Mouse (Mus musculus): ENCODE results near the gene Olfr599. TPM values are rescaled to one million over a fixed set of nuclear protein-coding genes. Genes with fewer than 3 reads are reported as not detected.
"Not testable (repeated sequence)": the region's sequence is repeated elsewhere in the genome, so short reads cannot be mapped to it uniquely, and the experiment has no call there.

The Olfr599 gene
- not detected for total RNA-seq (2021)
- long read RNA-seq, experiment 1, result 0 reads
- long read RNA-seq, experiment 2, result 0 reads

- no peak for TF ChIP-seq CTCF (IDR thresholded peaks at IDR 0.05)
- intact Hi-C loops (cut with DNase I), result no loop called here
- DNase-seq (ENCODE audit: extremely low spot score in 1 of 2, low spot score in 2 of 2), result no peak
- no peak within 1 kb of the TSS for H3K27ac ChIP-seq
- no peak within 1 kb of the TSS for H3K4me3 ChIP-seq
Measured at GRCm38 (mm10) chr7:103335617-103336016, at the start of gene Olfr599. TSS of gene Olfr599 (plus strand) at chr7:103335917.

DNA sequence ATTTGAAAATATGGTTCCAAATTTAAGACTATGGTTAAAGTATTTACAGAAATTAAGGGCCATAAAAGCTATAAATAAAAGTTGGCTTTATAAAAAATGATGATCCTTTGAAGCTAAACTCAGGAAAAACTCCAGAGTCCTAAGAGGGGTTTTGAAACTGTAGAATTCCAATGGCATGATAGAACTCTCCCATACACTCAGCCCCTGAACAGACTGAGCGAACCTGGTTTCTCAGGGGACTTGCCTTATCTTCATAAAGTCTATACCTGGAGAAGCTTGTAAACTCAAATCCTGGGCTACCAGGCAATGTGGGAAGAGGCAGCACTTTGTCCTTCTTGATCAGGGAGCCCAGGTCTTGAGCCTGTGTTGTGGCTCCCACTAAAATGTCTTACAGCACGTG, 30.4 kb upstream of the Olfr599 start, which contains the start of gene Olfr596:
Olfr596 (plus strand) TSS at position 301 of the 400 bp plus-strand sequence.
- H3K4me3 ChIP-seq; intact Hi-C loops (cut with DNase I); H3K27ac ChIP-seq; DNase-seq (ENCODE audit: extremely low spot score in 1 of 2, low spot score in 2 of 2): not testable (repeated sequence)

GRCm38 (mm10) chr7:103316015-103316414, 19.7 kb upstream of the Olfr599 start, which contains the start of gene Olfr597:
TSS of gene Olfr597 (plus strand) at chr7:103316315.
- intact Hi-C loops (cut with DNase I), result loop anchor here (5.0 kb wide), 1 partner anchor 56 kb away; no protein-coding TSS in a partner anchor
- not testable (repeated sequence) for DNase-seq (ENCODE audit: extremely low spot score in 1 of 2, low spot score in 2 of 2); H3K27ac ChIP-seq; H3K4me3 ChIP-seq

- TF ChIP-seq CTCF (IDR thresholded peaks at IDR 0.05), result no peak
- intact Hi-C loops (cut with DNase I), result no loop called here
- Histone ChIP-seq H3K27ac (no peak within 1 kb of the TSS), H3K4me3 (no peak within 1 kb of the TSS)
- DNase-seq (ENCODE audit: extremely low spot score in 1 of 2, low spot score in 2 of 2), result no peak
Measured at GRCm38 (mm10) chr7:103323268-103323667, 12.4 kb upstream of the Olfr599 start, which contains the start of gene Olfr598. TSS of gene Olfr598 (plus strand) at chr7:103323568.

- intact Hi-C loops (cut with DNase I), result no loop called here
- TF ChIP-seq CTCF (IDR thresholded peaks at IDR 0.05), result no peak
- no peak for DNase-seq (ENCODE audit: extremely low spot score in 1 of 2, low spot score in 2 of 2)
- Histone ChIP-seq H3K4me3 (no peak within 1 kb of the TSS), H3K27ac (no peak within 1 kb of the TSS)
Measured at GRCm38 (mm10) chr7:103349569-103349968, 13.9 kb downstream of the Olfr599 start, which contains the start of gene Olfr600. TSS of gene Olfr600 (minus strand) at chr7:103349669.

DNA sequence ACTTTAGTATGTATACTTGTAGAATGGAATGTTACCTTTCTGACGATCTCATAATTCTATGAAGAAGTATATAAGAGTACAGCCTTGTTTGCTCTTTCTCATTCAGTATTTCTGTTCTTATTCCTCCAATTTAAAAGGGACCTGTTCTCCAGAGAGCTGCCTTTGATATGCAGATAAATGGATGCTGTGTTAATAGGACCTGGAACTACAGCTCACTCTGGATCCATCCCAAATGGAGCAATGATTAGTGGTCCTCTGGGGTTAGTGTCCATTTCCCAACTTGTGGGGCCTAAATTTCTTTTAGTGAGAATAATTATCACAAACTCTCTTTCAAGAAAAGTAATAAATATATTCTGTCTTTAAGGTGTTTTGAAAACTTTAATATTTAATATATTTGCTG, 26.8 kb downstream of the Olfr599 start, which contains the start of gene Olfr601:
Olfr601 (minus strand) TSS at position 101 of the 400 bp plus-strand sequence.
- intact Hi-C loops (cut with DNase I), result no loop called here
- Histone ChIP-seq H3K27ac (no peak within 1 kb of the TSS), H3K4me3 (no peak within 1 kb of the TSS)
- TF ChIP-seq CTCF (IDR thresholded peaks at IDR 0.05), result no peak
- DNase-seq (ENCODE audit: extremely low spot score in 1 of 2, low spot score in 2 of 2), result no peak

- TF ChIP-seq CTCF (IDR thresholded peaks at IDR 0.05), result no peak
- intact Hi-C loops (cut with DNase I), result no loop called here
- H3K27ac ChIP-seq, result no peak within 1 kb of the TSS
- no peak for DNase-seq (ENCODE audit: extremely low spot score in 1 of 2, low spot score in 2 of 2)
- no peak within 1 kb of the TSS for H3K4me3 ChIP-seq
Measured at GRCm38 (mm10) chr7:103386077-103386476, 50.4 kb downstream of the Olfr599 start, which contains the start of gene Olfr603. TSS of gene Olfr603 (minus strand) at chr7:103386177.

Other genes starting within 250 kb of the Olfr599 start
- gene Olfr585, start 238.2 kb upstream of the Olfr599 start, total RNA-seq (2021), result not detected
- not detected for gene Olfr586, start 210.3 kb upstream of the Olfr599 start, total RNA-seq (2021)
- gene Olfr588-ps1, start 195.0 kb upstream of the Olfr599 start, total RNA-seq (2021), result not detected
- not detected for gene Olfr589, start 179.6 kb upstream of the Olfr599 start, total RNA-seq (2021)
- gene Olfr591, start 157.6 kb upstream of the Olfr599 start, total RNA-seq (2021), result not detected
- not detected for gene Olfr592, start 151.1 kb upstream of the Olfr599 start, total RNA-seq (2021)
- gene Olfr593, start 124.1 kb upstream of the Olfr599 start, total RNA-seq (2021), result not detected
- gene Olfr594, start 118.9 kb upstream of the Olfr599 start, total RNA-seq (2021), result not detected
- not detected for gene Usp17ld, start 83.4 kb upstream of the Olfr599 start, total RNA-seq (2021)
- gene Olfr596, start 30.3 kb upstream of the Olfr599 start, total RNA-seq (2021), result not detected
- not detected for gene Olfr597, start 19.6 kb upstream of the Olfr599 start, total RNA-seq (2021)
- gene Olfr598, start 12.3 kb upstream of the Olfr599 start, total RNA-seq (2021), result not detected
- gene Olfr600, start 13.8 kb downstream of the Olfr599 start, total RNA-seq (2021), result not detected
- gene Olfr601, start 26.7 kb downstream of the Olfr599 start, total RNA-seq (2021), result not detected
- gene Olfr603, start 50.3 kb downstream of the Olfr599 start, total RNA-seq (2021), result not detected
- not detected for gene Usp17lc, start 79.2 kb downstream of the Olfr599 start, total RNA-seq (2021)
- not detected for gene Olfr605, start 109.5 kb downstream of the Olfr599 start, total RNA-seq (2021)
- gene Olfr606, start 113.1 kb downstream of the Olfr599 start, total RNA-seq (2021), result not detected
- not detected for gene Olfr607, start 128.2 kb downstream of the Olfr599 start, total RNA-seq (2021)
- gene Olfr608, start 134.0 kb downstream of the Olfr599 start, total RNA-seq (2021), result not detected
- not detected for gene Olfr609, start 162.1 kb downstream of the Olfr599 start, total RNA-seq (2021)
- gene Olfr610, start 176.2 kb downstream of the Olfr599 start, total RNA-seq (2021), result not detected
- gene Olfr611, start 184.9 kb downstream of the Olfr599 start, total RNA-seq (2021), result not detected
- gene Olfr612, start 206.8 kb downstream of the Olfr599 start, total RNA-seq (2021), result not detected
- not detected for gene Olfr613, start 212.2 kb downstream of the Olfr599 start, total RNA-seq (2021)
- not detected for gene Olfr615, start 220.2 kb downstream of the Olfr599 start, total RNA-seq (2021)
- gene Olfr616, start 233.2 kb downstream of the Olfr599 start, total RNA-seq (2021), result not detected
- gene Olfr617, start 237.1 kb downstream of the Olfr599 start, total RNA-seq (2021), result not detected

All from left cerebral cortex, adult 2 months (tissue).